Mouse (Mus musculus) liver, embryonic 14 days (tissue): Measurements from ENCODE around the gene Zranb3. TPM values are rescaled to one million over a fixed set of nuclear protein-coding genes. Genes with fewer than 3 reads are reported as not detected.

Experiments
- polyA plus RNA-seq: library from polyadenylated mRNA; depleted of rRNA; stranded (reverse); fragments of >200 nt; gene quantifications from 2 replicates; pipeline ENCODE4 v1.2.3, GENCODE M21; 2012; rRNA removed

Zranb3 gene
- polyA plus RNA-seq, result 4.2 and 4.4 TPM in 2 replicates

GRCm38 (mm10) chr1:128102641-128103461, at the start of gene Zranb3, which contains the start of gene R3hdm1:
Gene Zranb3, minus strand, starts transcription at chr1:128103047.
Gene R3hdm1, plus strand, starts transcription at chr1:128103301.

Other genes with a start within 250 kb of the Zranb3 start
- 0.01 TPM in 1 of 2 replicates, not detected in the other for gene Map3k19, start 248.0 kb downstream of the Zranb3 start, polyA plus RNA-seq
- 5.5 and 6.1 TPM in 2 replicates for gene Rab3gap1, start 234.3 kb downstream of the Zranb3 start, polyA plus RNA-seq
- 16.6 and 22.3 TPM in 2 replicates for gene R3hdm1, start 254 bp upstream of the Zranb3 start, polyA plus RNA-seq
- 15.7 and 16.5 TPM in 2 replicates for gene Ubxn4, start 140.9 kb upstream of the Zranb3 start, polyA plus RNA-seq
- 0.02 and 0.05 TPM in 2 replicates for gene Lct, start 225.3 kb upstream of the Zranb3 start, polyA plus RNA-seq